Mouse (Mus musculus) cerebellum, adult 2 months (tissue): ENCODE measurements around the gene Samsn1. TPM values are rescaled to one million over a fixed set of nuclear protein-coding genes. Genes with fewer than 3 reads are reported as not detected.

Experiments used
- DNase-seq, 2 experiments: peaks; one replicate each; pipeline ENCODE4 v3.0.0; 2021
- H3K27ac ChIP-seq: fragments of 200-500 bp; 2 replicates; pipeline ENCODE4 v1.5.1; 2012; ENCODE audit warnings: low read length, control low read depth, inconsistent platforms; ENCODE audit not compliant: insufficient read depth
- H3K27me3 ChIP-seq: fragments of 200-500 bp; 2 replicates; pipeline ENCODE4 v1.6.1; 2012; ENCODE audit warnings: inconsistent platforms, mild to moderate bottlenecking, low read length, moderate library complexity; ENCODE audit not compliant: control insufficient read depth, insufficient read depth
- H3K4me1 ChIP-seq: fragments of 200-500 bp; 2 replicates; pipeline ENCODE4 v1.6.1; 2011; ENCODE audit warnings: low read length; ENCODE audit not compliant: control insufficient read depth, insufficient read depth
- H3K4me3 ChIP-seq: fragments of 200-500 bp; replicated peaks from 2 replicates; pipeline ENCODE3; 2011; ENCODE audit warnings: mild to moderate bottlenecking, low read depth, low read length, control low read depth; ENCODE audit not compliant: insufficient read depth
- CTCF ChIP-seq: fragments of 200-500 bp; IDR thresholded peaks from 2 replicates; pipeline ENCODE4 v1.5.1; 2011; ENCODE audit warnings: low read depth, mild to moderate bottlenecking, control low read depth, low read length, moderate library complexity, borderline replicate concordance; ENCODE audit not compliant: insufficient read depth
- POLR2A ChIP-seq: fragments of 200-500 bp; IDR thresholded peaks from 2 replicates; pipeline ENCODE4 v1.6.1; 2011; ENCODE audit warnings: low read length, control low read depth, borderline replicate concordance; ENCODE audit not compliant: insufficient read depth
- WGBS: fragments of 180-500 bp; shearing (Covaris S2); methylation state at CpG from one replicate; pipeline ENCODE4 v1.1.7; 2018; 5-methylcytosine and 5-hydroxymethylcytosine counted together
- polyA plus RNA-seq: library from polyadenylated mRNA; depleted of rRNA; stranded (reverse); fragments of >200 nt; gene quantifications from 2 replicates; pipeline ENCODE4 v1.2.3, GENCODE M21; 2012

Samsn1 gene
- polyA plus RNA-seq, 1 experiment: 0.80 TPM

- Histone ChIP-seq H3K4me1 (no peaks in the 10 kb centered on the region), H3K4me3 (no peak overlapping the region), H3K27ac (no peak overlapping the region), H3K27me3 (no peaks in the 10 kb centered on the region)
- TF ChIP-seq CTCF (no peak), POLR2A (no peak)
- 91% methylated on average over 9 of the region's 9 CpGs for WGBS
- DNase-seq: no peak
These were observed 18.2 kb downstream of the Samsn1 start for GRCm38 (mm10) chr16:76003812-76004389.

- no peak for DNase-seq
- TF ChIP-seq CTCF (no peak), POLR2A (no peak)
- Histone ChIP-seq H3K4me1 (no peaks in the 10 kb centered on the region), H3K27ac (no peak overlapping the region), H3K27me3 (no peaks in the 10 kb centered on the region), H3K4me3 (no peak overlapping the region)
- 94% methylated on average over 3 of the region's 3 CpGs for WGBS
These were observed 19.1 kb downstream of the Samsn1 start for GRCm38 (mm10) chr16:76002870-76003572.

- Histone ChIP-seq H3K27ac (no peak overlapping the region), H3K4me1 (no peaks in the 10 kb centered on the region), H3K27me3 (no peaks in the 10 kb centered on the region), H3K4me3 (no peak overlapping the region)
- TF ChIP-seq POLR2A (no peak), CTCF (no peak)
- WGBS: 91% methylated on average over 12 of the region's 12 CpGs
- no peak for DNase-seq
These were observed 19.8 kb downstream of the Samsn1 start for GRCm38 (mm10) chr16:76002287-76002686.

- WGBS: 79% methylated on average over 6 of the region's 6 CpGs
- no peak overlapping the region for H3K27ac ChIP-seq
- TF ChIP-seq POLR2A (no peak), CTCF (no peak)
- no peak overlapping the region for H3K4me3 ChIP-seq
- H3K27me3 ChIP-seq: no peaks in the 10 kb centered on the region
- no peak for DNase-seq
- H3K4me1 ChIP-seq: no peaks in the 10 kb centered on the region
These were observed 20.3 kb downstream of the Samsn1 start for GRCm38 (mm10) chr16:76001788-76002187.

GRCm38 (mm10) chr16:76000127-76000526 is 22.0 kb downstream of the Samsn1 start:
- H3K27me3 ChIP-seq: no peaks in the 10 kb centered on the region
- 79% methylated on average over 9 of the region's 9 CpGs for WGBS
- DNase-seq: no peak

GRCm38 (mm10) chr16:75990173-75990572 is 31.9 kb downstream of the Samsn1 start:
- no peaks in the 10 kb centered on the region for H3K4me1 ChIP-seq
- H3K27me3 ChIP-seq: no peaks in the 10 kb centered on the region
- WGBS: 81% methylated on average over 1 of the region's 1 CpGs
- TF ChIP-seq POLR2A: no peak
- TF ChIP-seq CTCF: no peak
- H3K27ac ChIP-seq: no peak overlapping the region
- H3K4me3 ChIP-seq: no peak overlapping the region
- no peak for DNase-seq

More at GRCm38 (mm10) chr16:76000127-76000526, 22.0 kb downstream of the Samsn1 start:
- Histone ChIP-seq H3K27ac (no peak overlapping the region), H3K4me1 (no peaks in the 10 kb centered on the region), H3K4me3 (no peak overlapping the region)
- TF ChIP-seq CTCF (no peak), POLR2A (no peak)

- no peak for DNase-seq
- no peak for TF ChIP-seq POLR2A
- TF ChIP-seq CTCF: no peak
- H3K27me3 ChIP-seq: no peaks in the 10 kb centered on the region
- H3K4me3 ChIP-seq: no peak overlapping the region
- WGBS: 100% methylated on average over 1 of the region's 1 CpGs
- no peaks in the 10 kb centered on the region for H3K4me1 ChIP-seq
- no peak overlapping the region for H3K27ac ChIP-seq
These were observed 38.2 kb downstream of the Samsn1 start for GRCm38 (mm10) chr16:75983831-75984230.

- H3K4me3 ChIP-seq: no peak overlapping the region
- H3K4me1 ChIP-seq: no peaks in the 10 kb centered on the region
- DNase-seq: no peak
- no peak overlapping the region for H3K27ac ChIP-seq
- no peaks in the 10 kb centered on the region for H3K27me3 ChIP-seq
- no peak for TF ChIP-seq CTCF
- TF ChIP-seq POLR2A: no peak
These were observed 42.7 kb downstream of the Samsn1 start for GRCm38 (mm10) chr16:75979381-75979780.
